Mouse (Mus musculus) heart, embryonic 11.5 days (tissue): ENCODE measurements around the gene Sars. TPM values are rescaled to one million over a fixed set of nuclear protein-coding genes. Genes with fewer than 3 reads are reported as not detected.

Experiments used
- ATAC-seq: fragments of 200-750 bp; cut with Nextera tagmentation; replicated peaks from 2 replicates; pipeline ENCODE4 v1.8.0; 2017; ENCODE audit warnings: moderate library complexity; ENCODE audit not compliant: insufficient number of reproducible peaks, low FRiP score, low TSS enrichment
- H3K27ac ChIP-seq: fragments of 300-500 bp; sonication (generic); 2 replicates; pipeline ENCODE4 v1.5.1; 2014; ENCODE audit warnings: mild to moderate bottlenecking, low read depth, low read length
- H3K27me3 ChIP-seq: fragments of 300-500 bp; sonication (generic); 2 replicates; pipeline ENCODE4 v1.6.1; 2014; ENCODE audit warnings: mild to moderate bottlenecking, low read length, mixed read lengths; ENCODE audit not compliant: control insufficient read depth, insufficient read depth
- H3K36me3 ChIP-seq: fragments of 300-500 bp; sonication (generic); 2 replicates; pipeline ENCODE4 v1.6.1; 2014; ENCODE audit warnings: mild to moderate bottlenecking, low read length, moderate library complexity, mixed read lengths; ENCODE audit not compliant: control insufficient read depth, insufficient read depth
- H3K4me1 ChIP-seq: fragments of 300-500 bp; sonication (generic); 2 replicates; pipeline ENCODE4 v1.6.1; 2014; ENCODE audit warnings: low read length; ENCODE audit not compliant: control insufficient read depth, insufficient read depth
- H3K4me2 ChIP-seq: fragments of 300-500 bp; sonication (generic); 2 replicates; pipeline ENCODE4 v1.6.1; 2014; ENCODE audit warnings: mild to moderate bottlenecking, moderate library complexity
- H3K4me3 ChIP-seq: fragments of 300-500 bp; sonication (generic); 2 replicates; pipeline ENCODE4 v1.5.1; 2014; ENCODE audit warnings: low read depth, low read length
- H3K9ac ChIP-seq: fragments of 300-500 bp; sonication (generic); 2 replicates; pipeline ENCODE4 v1.6.1; 2014; ENCODE audit warnings: mild to moderate bottlenecking, low read depth, low read length, moderate library complexity
- H3K9me3 ChIP-seq: fragments of 300-500 bp; sonication (generic); replicated peaks from 2 replicates; pipeline ENCODE4 v1.6.1; 2016; ENCODE audit warnings: low read length; ENCODE audit not compliant: control insufficient read depth
- WGBS: fragments of 180-500 bp; shearing (Covaris S2); extraction: QIAGEN DNeasy Blood & Tissue Kit; methylation state at CpG from one replicate; pipeline ENCODE4 v1.1.7; 2014; ENCODE audit not compliant: insufficient replicate concordance; 5-methylcytosine and 5-hydroxymethylcytosine counted together
- polyA plus RNA-seq: library from polyadenylated mRNA; unstranded; fragments of >200 nt; fragmentation: Nextera tagmentation; extraction: Ambion mirVana; gene quantifications from 2 replicates; pipeline ENCODE4 v1.2.1, GENCODE M21; 2014

The Sars gene
- polyA plus RNA-seq, 1 experiment from 2014 or later, result 103 TPM

DNA sequence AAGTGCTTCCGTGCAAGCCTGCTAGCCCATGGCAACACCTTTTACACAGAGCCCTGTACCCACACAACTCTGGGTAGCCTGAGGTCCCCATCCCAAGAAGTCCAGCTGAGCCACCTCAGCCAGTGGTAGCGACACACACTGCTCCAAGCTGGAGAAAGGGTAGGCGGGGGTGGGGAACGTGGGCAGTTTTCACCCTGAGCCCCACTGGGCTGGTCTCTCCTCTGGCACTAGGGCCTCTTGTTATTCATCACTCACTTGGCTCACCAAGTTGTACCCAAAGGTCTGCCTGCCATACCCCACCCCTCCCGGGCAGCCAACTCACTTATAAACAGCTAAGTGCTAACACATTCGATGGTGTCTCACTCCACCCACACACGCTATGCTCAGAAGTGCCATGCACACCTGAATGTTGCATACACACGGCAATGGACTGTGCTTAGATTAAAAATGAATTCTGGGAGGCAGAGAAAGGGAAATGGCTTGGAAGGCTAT lies 36.4 kb downstream of the Sars start:
- Histone ChIP-seq H3K27ac (no peak overlapping the region), H3K4me2 (no peak overlapping the region), H3K9ac (no peak overlapping the region), H3K4me1 (no peaks in the 10 kb centered on the region), H3K27me3 (peaks cover 5% of the 10 kb centered on the region), H3K4me3 (no peak overlapping the region), H3K36me3 (peaks cover 5% of the 10 kb centered on the region; the same call in 1 of the 2 replicates), H3K9me3 (no peaks in the 10 kb centered on the region)
- no peak for ATAC-seq
- 82% methylated on average over 8 of the region's 8 CpGs for WGBS

DNA sequence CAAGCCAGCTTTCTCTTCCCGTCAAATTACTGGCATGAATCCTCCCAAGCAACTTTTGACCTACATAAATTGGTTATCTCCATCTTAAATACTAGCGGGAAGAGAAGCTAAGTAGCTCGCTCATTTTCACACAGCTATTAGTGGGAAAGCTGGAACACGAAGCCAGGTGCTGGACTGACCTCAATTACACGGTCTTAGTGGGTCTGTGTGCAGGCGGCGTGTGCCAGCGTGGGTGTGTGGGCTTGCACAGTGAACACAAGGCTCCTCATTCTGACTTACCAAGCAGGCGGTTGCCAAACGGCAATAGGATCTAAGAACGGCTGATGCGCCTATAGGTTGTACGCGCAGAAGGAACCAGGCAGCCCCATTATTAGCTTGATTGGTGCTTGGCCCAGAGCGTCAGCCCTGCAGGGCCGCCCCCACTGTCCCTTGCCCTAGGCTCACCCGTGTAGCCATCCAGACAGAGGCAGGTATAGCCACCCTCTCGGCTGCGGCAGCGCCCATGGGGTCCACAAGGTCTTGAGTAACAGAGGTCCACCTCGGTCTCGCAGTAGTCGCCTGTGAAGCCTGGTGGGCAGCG lies 38.6 kb downstream of the Sars start:
- peaks cover 7% of the 10 kb centered on the region for H3K27me3 ChIP-seq

DNA sequence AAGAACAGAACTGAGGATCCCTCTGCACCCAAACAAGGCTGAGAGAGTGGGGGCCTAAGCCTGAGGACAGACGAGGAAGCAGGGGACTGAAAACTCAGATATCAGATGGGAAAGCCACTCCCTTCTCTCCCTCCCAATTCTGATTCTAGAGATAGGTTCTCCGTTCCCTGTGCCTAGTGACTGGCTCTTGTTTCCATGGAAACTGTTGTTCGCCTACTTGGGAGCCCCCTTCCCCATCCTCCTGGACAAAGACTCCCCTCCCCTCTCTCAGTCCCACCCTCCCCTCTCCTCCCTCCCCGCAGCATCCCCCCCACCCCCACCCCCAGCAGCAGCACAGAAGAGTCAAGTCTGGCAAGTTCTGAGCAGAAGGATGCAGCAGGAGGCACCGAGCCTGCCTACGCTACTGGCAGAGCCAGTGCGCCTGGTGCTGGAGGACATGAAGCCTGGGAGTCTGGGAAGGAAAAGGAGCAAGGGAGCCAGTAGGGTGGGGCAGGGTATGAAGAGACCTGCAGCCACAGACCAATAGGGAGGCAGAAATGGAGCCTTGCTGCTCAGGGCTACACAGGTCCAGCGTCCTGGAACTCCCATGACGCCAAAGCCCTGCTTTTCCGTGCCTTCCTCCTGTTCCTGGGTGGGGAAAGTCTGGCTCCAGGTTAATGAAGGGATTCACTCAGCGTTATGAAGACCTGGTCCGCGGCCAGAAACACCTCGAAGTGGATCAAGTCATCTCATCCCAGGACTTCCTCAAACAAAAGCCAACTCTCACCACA lies 39.3 kb downstream of the Sars start:
- H3K27ac ChIP-seq, result no peak overlapping the region
- no peaks in the 10 kb centered on the region for H3K9me3 ChIP-seq
- 45% methylated on average over 14 of the region's 14 CpGs for WGBS
- H3K4me3 ChIP-seq, result no peak overlapping the region
- peaks cover 2% of the 10 kb centered on the region; the same call in 1 of the 2 replicates for H3K36me3 ChIP-seq
- no peak for ATAC-seq
- peaks cover 7% of the 10 kb centered on the region for H3K27me3 ChIP-seq
- no peak overlapping the region for H3K9ac ChIP-seq
- H3K4me1 ChIP-seq, result peaks cover 4% of the 10 kb centered on the region; the same call in 1 of the 2 replicates
- no peak overlapping the region for H3K4me2 ChIP-seq

More for the DNA sequence above, 38.6 kb downstream of the Sars start:
- H3K9ac ChIP-seq, result no peak overlapping the region
- 84% methylated on average over 24 of the region's 24 CpGs for WGBS
- H3K9me3 ChIP-seq, result no peaks in the 10 kb centered on the region
- no peak for ATAC-seq
- no peak overlapping the region for H3K27ac ChIP-seq
- H3K4me1 ChIP-seq, result peaks cover 4% of the 10 kb centered on the region; the same call in 1 of the 2 replicates
- no peak overlapping the region for H3K4me2 ChIP-seq
- H3K36me3 ChIP-seq, result peaks cover 2% of the 10 kb centered on the region; the same call in 1 of the 2 replicates
- no peak overlapping the region for H3K4me3 ChIP-seq

DNA sequence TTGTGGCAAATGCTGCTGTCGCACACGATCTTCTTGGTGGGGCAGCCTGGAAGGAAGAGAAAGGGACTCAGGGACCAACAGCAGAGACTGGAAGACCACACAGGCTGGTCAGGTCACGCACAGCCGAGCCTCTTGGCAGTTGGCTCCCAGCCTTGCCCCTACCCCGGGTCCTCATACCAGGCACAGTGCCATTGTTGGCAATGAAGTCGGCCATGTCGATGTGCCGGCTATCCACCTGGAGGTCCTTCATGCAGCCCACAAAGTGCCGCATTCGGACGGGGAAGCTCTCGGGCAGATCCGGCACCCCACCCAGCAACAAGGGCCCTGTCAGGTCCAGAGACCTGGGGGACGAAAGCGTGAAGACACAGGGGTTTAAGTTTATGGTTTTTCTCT lies 42.5 kb downstream of the Sars start:
- ATAC-seq, result no peak
- Histone ChIP-seq H3K9me3 (no peaks in the 10 kb centered on the region), H3K4me2 (no peak overlapping the region), H3K27ac (no peak overlapping the region), H3K4me3 (no peak overlapping the region), H3K4me1 (peaks cover 4% of the 10 kb centered on the region; the same call in 1 of the 2 replicates), H3K27me3 (peaks cover 10% of the 10 kb centered on the region), H3K9ac (no peak overlapping the region), H3K36me3 (peaks cover 2% of the 10 kb centered on the region; the same call in 1 of the 2 replicates)
- WGBS, result 83% methylated on average over 15 of the region's 15 CpGs

DNA sequence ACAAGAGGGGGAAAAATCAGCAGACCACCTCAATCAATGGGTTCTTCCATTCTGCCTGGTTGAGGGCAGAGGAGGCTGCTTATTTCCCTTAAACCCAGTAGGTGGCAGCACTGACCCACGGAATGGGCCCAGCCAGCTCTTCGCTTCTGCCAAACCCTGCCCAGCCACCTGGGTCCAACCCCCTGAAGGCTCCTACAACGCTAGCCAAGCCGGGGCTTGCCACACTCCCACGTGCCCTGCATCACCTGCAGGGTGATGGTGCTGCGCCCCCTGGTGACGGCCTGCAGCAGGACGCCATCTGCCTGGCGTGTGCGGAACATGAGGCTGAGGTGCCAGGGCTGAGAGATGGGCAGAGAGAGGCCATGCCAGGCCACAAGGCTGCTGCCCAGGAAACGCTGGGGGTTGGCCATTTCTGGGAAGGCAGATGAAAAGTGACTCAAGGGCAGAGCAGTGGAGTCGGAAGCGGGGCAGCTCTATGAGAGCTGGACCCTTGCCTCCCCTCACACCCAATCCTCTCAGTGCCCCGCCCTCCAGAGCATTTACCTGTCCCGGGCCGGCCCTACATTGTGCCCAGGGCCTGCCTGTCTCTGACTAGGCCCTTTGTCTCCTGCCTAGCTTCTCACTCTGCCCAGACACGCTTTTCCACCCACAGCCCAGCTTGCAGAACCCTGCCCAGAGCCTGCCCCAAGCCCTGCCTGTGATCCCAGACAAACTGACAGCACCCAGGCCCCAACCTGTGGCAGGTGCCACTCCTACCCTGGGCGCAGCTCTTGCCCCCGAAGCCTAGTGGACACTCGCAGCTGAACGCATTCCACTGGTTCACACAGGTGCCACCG lies 43.1 kb downstream of the Sars start:
- H3K9ac ChIP-seq, result peak overlapping the region; percentile 39

DNA sequence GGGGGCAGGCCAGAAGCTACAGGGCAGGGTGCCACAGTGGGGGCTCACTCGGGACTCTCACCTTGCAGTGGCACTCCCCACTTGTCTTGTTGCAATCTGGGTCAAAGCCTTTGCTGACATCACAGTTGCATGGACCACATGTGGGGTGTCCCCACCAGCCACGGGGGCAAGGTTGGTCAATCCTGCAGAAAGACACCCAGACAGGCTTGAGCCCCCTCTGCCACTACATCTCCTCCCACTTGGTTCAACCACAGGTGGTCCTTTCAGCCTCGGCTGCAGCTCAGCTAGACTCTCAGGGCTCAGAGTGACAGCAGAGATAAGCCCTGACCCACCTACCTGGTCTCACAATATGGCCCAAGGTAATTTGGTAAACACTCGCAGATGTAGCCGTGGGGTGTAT lies 44.6 kb downstream of the Sars start:
- 71% methylated on average over 5 of the region's 5 CpGs for WGBS
- Histone ChIP-seq H3K4me2 (no peak overlapping the region), H3K9me3 (no peaks in the 10 kb centered on the region), H3K9ac (no peak overlapping the region), H3K4me1 (peaks cover 4% of the 10 kb centered on the region; the same call in 1 of the 2 replicates), H3K4me3 (no peak overlapping the region), H3K27me3 (peaks cover 5% of the 10 kb centered on the region), H3K36me3 (no peaks in the 10 kb centered on the region), H3K27ac (no peak overlapping the region)
- no peak for ATAC-seq

More for the DNA sequence above, 43.1 kb downstream of the Sars start:
- H3K27me3 ChIP-seq, result peaks cover 10% of the 10 kb centered on the region
- no peaks in the 10 kb centered on the region for H3K9me3 ChIP-seq
- no peak overlapping the region for H3K4me3 ChIP-seq
- H3K27ac ChIP-seq, result no peak overlapping the region
- whole genome bisulfite sequencing, result 33% methylated on average over 22 of the region's 22 CpGs
- peak overlapping the region; percentile 52 for H3K4me2 ChIP-seq
- peak; percentile 77 for ATAC-seq
- peaks cover 4% of the 10 kb centered on the region; the same call in 1 of the 2 replicates for H3K4me1 ChIP-seq
- H3K36me3 ChIP-seq, result peaks cover 2% of the 10 kb centered on the region; the same call in 1 of the 2 replicates

DNA sequence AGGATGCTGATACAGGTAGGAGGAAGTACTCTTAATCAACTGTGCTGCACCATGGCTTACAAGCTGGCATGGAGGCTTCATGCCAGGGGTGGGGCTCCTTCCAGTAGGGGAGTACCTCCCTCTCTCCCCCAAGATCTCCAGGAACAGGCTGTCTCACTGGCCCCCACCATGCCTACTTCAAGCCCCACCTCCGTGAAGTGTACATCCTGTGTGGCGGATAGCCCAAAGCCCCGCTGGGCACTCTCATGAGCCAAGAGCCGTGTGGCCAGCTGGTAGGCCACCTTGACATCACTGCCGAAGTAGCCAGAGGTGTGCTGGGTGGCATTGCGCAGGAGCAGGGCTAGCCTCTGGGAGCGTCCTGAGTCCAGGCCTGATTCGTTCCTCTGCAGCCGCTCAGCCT lies 46.7 kb downstream of the Sars start:
- 81% methylated on average over 9 of the region's 9 CpGs for WGBS
- H3K27me3 ChIP-seq, result peaks cover 6% of the 10 kb centered on the region; the same call in 1 of the 2 replicates
- H3K9me3 ChIP-seq, result no peaks in the 10 kb centered on the region
- H3K4me1 ChIP-seq, result peaks cover 4% of the 10 kb centered on the region; the same call in 1 of the 2 replicates
- H3K27ac ChIP-seq, result no peak overlapping the region
- no peak overlapping the region for H3K4me3 ChIP-seq
- H3K36me3 ChIP-seq, result no peaks in the 10 kb centered on the region
- ATAC-seq, result no peak
- no peak overlapping the region for H3K9ac ChIP-seq
- no peak overlapping the region for H3K4me2 ChIP-seq

DNA sequence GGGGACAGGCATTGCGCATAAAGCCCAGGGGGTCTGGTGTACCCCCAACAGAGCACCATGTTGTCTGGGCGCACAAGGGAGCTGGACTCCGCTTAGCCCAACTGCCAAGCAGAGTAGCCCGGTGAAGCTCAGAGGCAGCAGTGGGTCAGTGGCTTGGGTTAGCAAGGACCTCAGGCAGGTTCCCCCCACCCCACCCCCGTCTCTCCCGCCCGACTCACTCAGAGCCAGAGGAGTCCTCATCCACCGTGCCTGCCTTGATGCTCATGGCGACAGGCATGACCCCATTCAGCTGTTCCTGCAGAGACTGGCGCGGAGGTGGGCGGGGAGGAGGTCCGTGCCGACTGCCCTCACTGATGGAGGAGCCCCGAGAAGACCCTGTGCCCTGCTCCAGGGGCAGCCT lies 52.2 kb downstream of the Sars start:
- Histone ChIP-seq H3K27ac (no peak overlapping the region), H3K9ac (0 out of 2 replicates have a peak overlapping the region, but pooled peaks have one; percentile 34), H3K36me3 (no peaks in the 10 kb centered on the region), H3K27me3 (peaks cover 7% of the 10 kb centered on the region; the same call in 1 of the 2 replicates), H3K4me3 (no peak overlapping the region), H3K4me1 (peaks cover 12% of the 10 kb centered on the region), H3K9me3 (no peaks in the 10 kb centered on the region), H3K4me2 (peak overlapping the region; percentile 5)
- 45% methylated on average over 15 of the region's 15 CpGs for WGBS
- ATAC-seq, result no peak
